Mouse (Mus musculus): Measurements from ENCODE around the gene Sox10. TPM values are rescaled to one million over a fixed set of nuclear protein-coding genes. Genes with fewer than 3 reads are reported as not detected.

Sox10 gene
- polyA plus RNA-seq, 1 experiment = 0.48 TPM

- Histone ChIP-seq H3K4me3 (ENCODE audit: insufficient read depth, low read depth, low read length) (peak within 1 kb of the TSS; percentile 94), H3K4me1 (ENCODE audit: control insufficient read depth, insufficient read depth, insufficient read length, low read length) (no peaks in the 10 kb centered on the region), H3K27ac (replicated peaks; ENCODE audit: low read depth, low read length) (peak within 1 kb of the TSS; percentile 39; the same call in 1 of the 2 replicates)
Observed at GRCm38 (mm10) chr15:79140866-79141565, 24.0 kb downstream of the Sox10 start, which contains the start of the genes Polr2f and 1700088E04Rik. Gene Polr2f (plus strand): TSS chr15:79141009. Gene 1700088E04Rik (minus strand): TSS chr15:79141253.

GRCm38 (mm10) chr15:79139640-79140039, 25.4 kb downstream of the Sox10 start:
- H3K4me3 ChIP-seq (ENCODE audit: insufficient read depth, low read depth, low read length) = no peak overlapping the region
- no peak overlapping the region for H3K27ac ChIP-seq (replicated peaks; ENCODE audit: low read depth, low read length)
- no peaks in the 10 kb centered on the region for H3K4me1 ChIP-seq (ENCODE audit: control insufficient read depth, insufficient read depth, insufficient read length, low read length)

- H3K27ac ChIP-seq (replicated peaks; ENCODE audit: low read depth, low read length) = no peak overlapping the region
- peaks cover 5% of the 10 kb centered on the region; the same call in 1 of the 2 replicates for H3K4me1 ChIP-seq (ENCODE audit: control insufficient read depth, insufficient read depth, insufficient read length, low read length)
- no peak overlapping the region for H3K4me3 ChIP-seq (ENCODE audit: insufficient read depth, low read depth, low read length)
Observed at GRCm38 (mm10) chr15:79135783-79136575, 29.1 kb downstream of the Sox10 start.

DNA sequence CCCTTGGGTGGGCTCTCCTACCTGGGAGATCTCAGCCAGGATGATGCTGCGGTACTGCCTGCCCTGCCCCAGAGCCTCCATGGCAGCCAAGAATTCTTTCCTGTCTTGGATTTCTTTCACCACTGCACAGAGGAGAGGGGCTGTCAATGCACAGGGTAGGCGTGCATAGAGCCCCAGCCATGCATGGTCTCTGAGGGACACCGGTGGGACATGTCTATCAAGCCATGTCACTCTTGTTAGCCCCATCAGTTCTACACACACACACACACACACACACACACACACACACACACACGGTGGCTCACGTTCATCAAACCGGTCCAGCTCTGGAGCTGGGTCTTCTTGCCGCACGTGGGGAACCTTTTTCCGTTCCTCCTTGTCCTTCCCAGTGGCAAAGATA, 29.7 kb downstream of the Sox10 start:
- peaks cover 8% of the 10 kb centered on the region for H3K4me1 ChIP-seq (ENCODE audit: control insufficient read depth, insufficient read depth, insufficient read length, low read length)
- H3K4me3 ChIP-seq (ENCODE audit: insufficient read depth, low read depth, low read length) = no peak overlapping the region
- H3K27ac ChIP-seq (replicated peaks; ENCODE audit: low read depth, low read length) = no peak overlapping the region

- no peak overlapping the region for H3K27ac ChIP-seq (replicated peaks; ENCODE audit: low read depth, low read length)
- no peak overlapping the region for H3K4me3 ChIP-seq (ENCODE audit: insufficient read depth, low read depth, low read length)
- H3K4me1 ChIP-seq (ENCODE audit: control insufficient read depth, insufficient read depth, insufficient read length, low read length) = peaks cover 8% of the 10 kb centered on the region
Observed at GRCm38 (mm10) chr15:79134496-79135270, 30.4 kb downstream of the Sox10 start.

DNA sequence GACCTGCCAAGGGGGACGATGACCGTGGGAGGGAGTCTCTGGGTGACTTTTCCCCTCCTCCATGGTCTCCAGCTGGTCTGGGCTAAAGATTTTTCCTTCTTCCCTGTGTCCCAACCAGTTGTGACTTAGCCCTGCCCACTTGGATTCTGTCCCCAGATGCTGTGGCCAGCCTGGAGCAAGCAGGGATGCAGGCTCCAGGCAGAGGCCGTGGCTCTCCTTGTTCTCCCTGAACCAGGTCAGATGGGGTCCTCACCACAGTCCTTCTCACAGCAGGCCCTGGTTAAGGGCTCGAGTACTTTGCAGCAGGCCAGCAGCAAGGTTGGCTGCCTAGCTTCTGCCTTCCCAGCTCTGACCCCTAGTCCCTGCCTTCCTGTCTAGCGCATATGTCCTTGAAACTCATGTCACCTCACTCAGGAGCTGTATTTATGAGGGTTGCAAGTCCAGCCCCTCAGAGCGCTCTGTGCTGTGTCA, 31.8 kb downstream of the Sox10 start:
- H3K27ac ChIP-seq (replicated peaks; ENCODE audit: low read depth, low read length) = no peak overlapping the region
- no peak overlapping the region for H3K4me3 ChIP-seq (ENCODE audit: insufficient read depth, low read depth, low read length)
- H3K4me1 ChIP-seq (ENCODE audit: control insufficient read depth, insufficient read depth, insufficient read length, low read length) = peaks cover 8% of the 10 kb centered on the region

- peak overlapping the region; percentile 58 for H3K27ac ChIP-seq (replicated peaks; ENCODE audit: low read depth, low read length)
- H3K4me1 ChIP-seq (ENCODE audit: control insufficient read depth, insufficient read depth, insufficient read length, low read length) = peaks cover 8% of the 10 kb centered on the region
- H3K4me3 ChIP-seq (ENCODE audit: insufficient read depth, low read depth, low read length) = no peak overlapping the region
Observed at GRCm38 (mm10) chr15:79131442-79131841, 33.6 kb downstream of the Sox10 start.

DNA sequence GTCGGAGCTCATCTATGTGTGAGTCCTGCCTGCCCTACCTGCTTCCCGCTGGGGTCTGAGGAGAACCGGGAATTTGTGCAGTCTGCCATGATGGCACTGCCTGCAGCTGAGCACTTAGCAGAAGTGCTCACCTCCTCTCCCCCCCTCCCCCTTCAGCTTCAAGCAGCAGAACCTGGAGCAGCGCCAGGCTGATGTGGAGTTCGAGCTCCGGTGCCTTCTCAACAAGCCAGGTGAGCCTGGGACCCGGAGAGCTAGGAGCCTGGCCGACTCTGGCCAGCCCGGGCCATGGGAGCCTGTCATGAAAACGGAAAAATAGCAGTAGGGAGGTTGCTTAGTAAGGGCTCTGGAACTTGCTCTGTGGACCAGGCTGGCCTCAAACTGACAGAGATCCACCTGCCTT, 34.3 kb downstream of the Sox10 start:
- peak overlapping the region; percentile 10 for H3K27ac ChIP-seq (replicated peaks; ENCODE audit: low read depth, low read length)
- H3K4me3 ChIP-seq (ENCODE audit: insufficient read depth, low read depth, low read length) = no peak overlapping the region
- peaks cover 8% of the 10 kb centered on the region for H3K4me1 ChIP-seq (ENCODE audit: control insufficient read depth, insufficient read depth, insufficient read length, low read length)

GRCm38 (mm10) chr15:79129311-79129710, 35.7 kb downstream of the Sox10 start:
- peaks cover 8% of the 10 kb centered on the region for H3K4me1 ChIP-seq (ENCODE audit: control insufficient read depth, insufficient read depth, insufficient read length, low read length)
- H3K27ac ChIP-seq (replicated peaks; ENCODE audit: low read depth, low read length) = no peak overlapping the region
- no peak overlapping the region for H3K4me3 ChIP-seq (ENCODE audit: insufficient read depth, low read depth, low read length)

DNA sequence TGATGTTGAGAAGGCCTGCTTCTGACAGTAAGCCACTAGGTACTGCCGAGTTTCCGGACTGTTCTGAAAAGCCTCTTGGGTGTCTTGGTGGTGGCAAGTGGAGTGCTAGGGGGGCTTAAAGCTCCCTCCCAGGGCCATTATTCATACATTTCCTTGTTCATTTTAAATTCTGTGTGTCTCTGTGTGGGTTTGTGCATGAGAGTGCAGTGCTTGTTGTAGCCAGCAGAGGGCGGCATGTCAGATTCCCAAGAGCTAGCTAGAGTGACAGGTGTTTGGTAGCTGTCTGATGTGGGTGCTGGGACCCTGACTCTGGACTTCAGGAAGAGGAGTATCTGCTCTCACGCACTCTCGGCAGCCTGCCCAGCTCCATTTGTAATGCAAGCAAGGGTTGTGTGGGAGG, 36.8 kb downstream of the Sox10 start:
- H3K4me3 ChIP-seq (ENCODE audit: insufficient read depth, low read depth, low read length) = no peak overlapping the region
- H3K27ac ChIP-seq (replicated peaks; ENCODE audit: low read depth, low read length) = no peak overlapping the region
- peaks cover 14% of the 10 kb centered on the region for H3K4me1 ChIP-seq (ENCODE audit: control insufficient read depth, insufficient read depth, insufficient read length, low read length)

- no peak overlapping the region for H3K4me3 ChIP-seq (ENCODE audit: insufficient read depth, low read depth, low read length)
- no peak overlapping the region for H3K27ac ChIP-seq (replicated peaks; ENCODE audit: low read depth, low read length)
Observed at GRCm38 (mm10) chr15:79127101-79127500, 37.9 kb downstream of the Sox10 start.

GRCm38 (mm10) chr15:79126217-79126932, 38.7 kb downstream of the Sox10 start:
- H3K27ac ChIP-seq (replicated peaks; ENCODE audit: low read depth, low read length) = no peak overlapping the region
- peaks cover 17% of the 10 kb centered on the region for H3K4me1 ChIP-seq (ENCODE audit: control insufficient read depth, insufficient read depth, insufficient read length, low read length)
- H3K4me3 ChIP-seq (ENCODE audit: insufficient read depth, low read depth, low read length) = no peak overlapping the region

More at GRCm38 (mm10) chr15:79127101-79127500, 37.9 kb downstream of the Sox10 start:
- peaks cover 19% of the 10 kb centered on the region for H3K4me1 ChIP-seq (ENCODE audit: control insufficient read depth, insufficient read depth, insufficient read length, low read length)

GRCm38 (mm10) chr15:79124331-79124875, 40.6 kb downstream of the Sox10 start:
- Histone ChIP-seq H3K4me1 (ENCODE audit: control insufficient read depth, insufficient read depth, insufficient read length, low read length) (peaks cover 14% of the 10 kb centered on the region), H3K4me3 (ENCODE audit: insufficient read depth, low read depth, low read length) (no peak overlapping the region), H3K27ac (replicated peaks; ENCODE audit: low read depth, low read length) (0 out of 2 replicates have a peak overlapping the region, but pooled peaks have one; percentile 7)

- H3K4me1 ChIP-seq (ENCODE audit: control insufficient read depth, insufficient read depth, insufficient read length, low read length) = peaks cover 14% of the 10 kb centered on the region
- H3K4me3 ChIP-seq (ENCODE audit: insufficient read depth, low read depth, low read length) = no peak overlapping the region
- 0 out of 2 replicates have a peak overlapping the region, but pooled peaks have one; percentile 24 for H3K27ac ChIP-seq (replicated peaks; ENCODE audit: low read depth, low read length)
Observed at GRCm38 (mm10) chr15:79123751-79124150, 41.3 kb downstream of the Sox10 start.

Data from brown adipose tissue, adult 24 weeks (tissue).